Mouse (Mus musculus) heart, adult 10 weeks (tissue): ENCODE data around the gene Fbxl20. TPM values are rescaled to one million over a fixed set of nuclear protein-coding genes. Genes with fewer than 3 reads are reported as not detected.

ENCODE experiments used
- polyA plus RNA-seq: library from polyadenylated mRNA; stranded (reverse); fragments of 350-450 nt; fragmentation: Illumina TruSeq; extraction: RNeasy Lipid Tissue Mini Kit (QIAGEN cat#74804); gene quantifications from one replicate; pipeline ENCODE4 v1.2.3, GENCODE M21; 2014; ENCODE audit warnings: low read depth, low replicate concordance

Gene Fbxl20
- 13.0 TPM for polyA plus RNA-seq

DNA sequence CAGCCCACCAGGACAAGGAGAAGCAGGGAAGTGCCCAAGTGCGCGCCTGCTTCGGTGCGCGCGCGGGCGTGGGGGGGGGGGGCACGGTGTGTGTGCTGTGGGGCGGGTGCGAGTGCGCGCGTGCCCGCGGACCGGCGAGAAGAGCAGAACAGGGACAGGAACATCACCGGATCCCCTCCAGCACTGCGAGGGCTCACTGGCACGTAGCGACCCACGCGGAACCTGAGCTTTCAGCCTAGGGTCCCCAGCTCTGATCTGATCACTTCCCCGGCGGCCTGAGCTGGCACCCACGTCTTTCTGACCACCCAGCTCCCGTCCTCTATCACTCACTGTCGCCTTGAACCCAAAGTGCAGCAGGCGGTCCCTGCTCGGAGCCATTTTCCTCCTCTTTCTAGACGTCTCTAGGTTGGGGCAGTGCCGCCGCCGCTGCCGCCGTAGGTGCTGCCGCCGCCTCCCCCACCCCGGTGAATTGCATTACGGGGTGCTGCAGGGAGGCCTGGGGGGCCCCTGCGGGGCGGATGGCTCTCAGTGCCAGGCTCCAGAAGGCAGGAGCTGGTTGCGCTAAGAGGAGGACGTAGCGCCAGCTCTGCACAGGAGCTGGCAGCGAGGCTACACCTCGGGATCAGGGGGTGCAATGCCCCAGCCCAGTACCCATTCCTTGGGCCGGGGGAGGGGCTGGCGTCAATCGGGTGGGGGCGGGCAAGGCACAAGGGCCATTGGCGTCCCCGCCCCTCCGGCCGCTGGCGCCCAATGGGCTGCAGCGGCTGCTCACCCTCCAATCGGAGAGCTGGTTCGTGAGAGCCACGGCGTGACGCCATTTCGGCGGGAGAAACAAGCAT, at the start of gene Fbxl20:
TSS of gene Fbxl20 (minus strand) at position 618 of the 839 bp plus-strand sequence.

GRCm38 (mm10) chr11:98192901-98193805, 43.0 kb upstream of the Fbxl20 start, which contains the start of gene Med1:
TSS of gene Med1 (minus strand) at chr11:98193293.

GRCm38 (mm10) chr11:98052989-98053834, 97.0 kb downstream of the Fbxl20 start, which contains the start of gene Stac2:
TSS of gene Stac2 (minus strand) at chr11:98053462.

Other genes starting within 250 kb of the Fbxl20 start
- 5.4 TPM for gene Plxdc1, start 164.0 kb downstream of the Fbxl20 start, polyA plus RNA-seq
- gene Arl5c, start 154.2 kb downstream of the Fbxl20 start, polyA plus RNA-seq, result 2.7 TPM
- gene Cacnb1, start 127.4 kb downstream of the Fbxl20 start, polyA plus RNA-seq, result 7.5 TPM
- 942 TPM for gene Rpl19, start 123.7 kb downstream of the Fbxl20 start, polyA plus RNA-seq
- 0.29 TPM for gene Stac2, start 96.9 kb downstream of the Fbxl20 start, polyA plus RNA-seq
- gene Med1, start 42.9 kb upstream of the Fbxl20 start, polyA plus RNA-seq, result 22.1 TPM
- gene Cdk12, start 52.7 kb upstream of the Fbxl20 start, polyA plus RNA-seq, result 11.7 TPM
- gene Neurod2, start 179.2 kb upstream of the Fbxl20 start, polyA plus RNA-seq, result not detected
- 10.0 TPM for gene Ppp1r1b, start 198.0 kb upstream of the Fbxl20 start, polyA plus RNA-seq
- 28.4 TPM for gene Stard3, start 208.0 kb upstream of the Fbxl20 start, polyA plus RNA-seq
- 1,455 TPM for gene Tcap, start 233.4 kb upstream of the Fbxl20 start, polyA plus RNA-seq
- 1.9 TPM for gene Pnmt, start 236.0 kb upstream of the Fbxl20 start, polyA plus RNA-seq